Mouse (Mus musculus): ENCODE measurements at regions not wholly inside any gene's neighbourhood (a gene's known extent, or its start where the extent isn't known, plus 50 kb on each side); places are given as distances from the start of the nearest gene placed in this dataset.

DNA sequence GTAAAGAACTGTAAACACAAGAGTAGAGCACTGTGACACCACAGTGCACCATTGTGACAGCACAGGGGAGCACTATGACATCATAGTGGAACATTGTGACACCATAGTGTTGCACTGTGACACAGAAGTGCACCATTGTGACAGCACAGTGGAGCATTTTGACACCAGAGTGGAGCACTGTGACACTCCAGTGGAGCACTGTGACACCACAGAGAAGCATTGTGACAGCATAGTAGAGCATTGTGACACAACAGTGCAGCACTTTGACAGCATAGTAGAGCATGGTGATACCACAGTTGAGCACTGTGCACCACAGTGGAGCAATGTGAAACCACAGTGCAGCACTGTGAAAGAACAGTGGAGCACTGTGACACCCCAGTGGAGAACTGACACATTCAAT lies 2750.4 kb upstream of the Gm8797 start:
- DNase-seq (ENCODE audit: low spot score in 2 of 2): peak in 1 of 2 experiments; percentile 1

DNA sequence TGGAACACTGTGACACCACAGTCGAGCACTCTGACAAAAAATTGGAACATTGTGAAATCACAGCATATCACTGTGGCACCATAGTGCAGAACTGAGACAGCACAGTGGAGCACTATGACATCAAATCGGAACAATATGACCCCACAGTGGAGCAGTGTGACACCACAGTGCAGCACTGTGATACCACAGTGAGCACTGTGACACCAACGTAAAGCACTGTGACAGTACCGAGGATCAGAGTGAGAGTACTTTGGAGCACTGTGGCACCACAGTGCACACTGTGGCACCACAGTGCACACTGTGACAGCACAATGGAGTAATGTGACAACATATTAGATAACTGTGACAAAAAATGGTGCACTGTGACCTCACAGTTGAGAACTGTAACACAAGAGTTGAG lies 2749.4 kb upstream of the Gm8797 start:
- DNase-seq (ENCODE audit: low spot score in 2 of 2): peak in 1 of 2 experiments; percentile 1

DNA sequence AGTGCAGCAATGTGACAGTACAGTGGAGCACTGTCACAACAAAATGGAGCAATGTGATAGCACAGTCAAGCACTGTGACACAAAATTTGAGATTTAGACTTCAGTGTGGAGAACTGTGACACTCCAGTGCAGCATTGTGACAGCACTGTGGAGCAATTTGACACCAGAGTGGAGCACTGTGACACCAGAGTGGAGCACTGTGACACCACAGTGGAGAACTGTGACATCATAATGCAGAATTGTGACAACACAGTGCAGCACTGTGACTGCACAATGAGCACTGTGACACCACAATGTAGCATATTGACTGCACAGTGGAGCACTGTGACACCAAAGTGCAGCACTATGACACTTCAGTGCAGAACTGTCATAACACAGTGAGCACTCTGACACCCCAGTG lies 2749.0 kb upstream of the Gm8797 start:
- DNase-seq (ENCODE audit: low spot score in 2 of 2): peak in 1 of 2 experiments; percentile 1

DNA sequence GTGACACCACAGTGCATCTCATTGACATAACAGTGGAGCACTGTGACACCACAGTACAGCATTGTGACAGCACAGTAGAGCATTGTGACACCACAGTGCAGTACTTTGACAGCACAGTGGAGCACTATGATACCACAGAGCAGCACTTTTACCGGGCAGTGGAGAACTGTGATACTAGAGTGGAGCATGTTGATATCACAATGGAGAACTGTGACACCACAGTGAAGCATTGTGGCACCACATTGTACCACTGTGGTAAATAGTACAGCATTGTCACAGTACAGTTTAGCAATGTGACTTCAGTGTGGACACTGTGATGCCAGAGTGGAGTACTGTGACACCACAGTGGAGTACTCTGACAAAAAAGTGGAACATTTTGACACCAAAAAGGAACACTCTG lies 2747.2 kb upstream of the Gm8797 start:
- peak in 1 of 2 experiments; percentile 0 for DNase-seq (ENCODE audit: low spot score in 2 of 2)

DNA sequence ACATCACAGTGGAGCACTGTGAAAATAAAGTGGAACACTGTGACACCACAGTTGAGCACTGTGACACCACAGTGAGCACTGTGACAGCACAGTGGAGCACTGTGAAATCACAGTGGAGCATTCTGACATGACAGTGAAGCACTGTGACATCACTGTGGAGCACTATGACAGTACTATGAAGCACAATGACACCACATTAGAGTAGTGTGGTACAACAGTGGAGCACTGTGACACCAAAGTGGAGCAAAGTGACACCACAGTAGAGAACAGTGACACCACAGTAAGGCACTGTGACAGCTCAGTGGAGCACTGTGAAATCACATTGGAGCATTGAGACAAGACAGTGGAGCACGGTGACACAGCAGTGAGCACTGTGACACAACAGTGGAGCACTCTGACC lies 2739.5 kb upstream of the Gm8797 start:
- DNase-seq (ENCODE audit: low spot score in 2 of 2): peak in 1 of 2 experiments; percentile 1

DNA sequence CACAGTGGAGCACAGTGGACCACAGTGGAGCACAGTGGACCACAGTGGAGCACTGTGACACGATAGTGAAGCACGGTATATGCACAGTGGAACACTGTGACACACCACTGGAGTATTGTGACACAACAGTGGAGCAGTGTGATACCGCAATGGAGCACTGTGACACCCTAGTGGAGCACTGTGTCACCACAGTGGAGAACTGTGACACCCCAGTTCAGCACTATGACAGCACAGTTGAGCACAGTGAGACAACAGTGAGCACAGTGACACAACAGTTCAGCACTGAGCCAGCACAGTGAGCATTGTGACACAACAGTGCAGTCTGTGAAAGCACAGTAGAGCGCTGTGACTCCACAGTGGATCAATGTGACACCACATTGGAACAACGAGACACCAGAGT lies 2737.7 kb upstream of the Gm8797 start:
- no peak for DNase-seq (ENCODE audit: low spot score in 2 of 2)

DNA sequence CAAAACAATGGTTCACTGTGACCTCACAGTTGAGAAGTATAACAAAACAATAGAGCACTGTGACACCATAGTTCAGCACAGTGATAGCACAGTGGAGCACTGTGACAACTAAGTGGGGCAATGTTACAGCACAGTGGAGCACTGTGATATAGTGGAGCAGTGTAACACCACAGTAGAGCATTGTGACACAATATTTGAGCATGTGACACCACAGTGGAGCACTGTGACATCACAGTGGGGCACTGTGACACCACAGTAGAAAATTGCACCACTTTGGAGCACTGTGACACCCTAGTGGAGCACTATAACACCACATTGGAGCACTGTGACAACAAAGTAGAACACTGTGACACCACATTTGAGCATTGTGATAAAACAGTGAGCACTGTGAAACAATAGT lies 2735.6 kb upstream of the Gm8797 start:
- no peak for DNase-seq (ENCODE audit: low spot score in 2 of 2)

DNA sequence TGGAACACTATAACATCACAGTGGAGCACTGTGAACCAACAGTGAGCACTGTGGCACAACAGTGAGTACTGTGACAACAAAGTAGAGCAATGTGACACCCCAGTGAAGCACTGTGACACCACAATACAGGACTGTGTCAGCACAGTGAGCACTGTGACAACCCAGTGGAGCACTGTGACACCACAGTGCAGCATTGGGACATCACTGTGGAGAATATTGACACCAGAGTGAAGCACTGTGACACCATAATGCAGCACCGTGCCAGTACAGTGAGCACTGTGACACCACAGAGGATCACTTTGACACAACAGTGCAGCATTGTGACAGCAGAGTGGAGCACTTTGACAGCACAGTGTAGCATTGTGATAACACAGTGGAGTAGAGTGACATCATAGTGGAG lies 2734.0 kb upstream of the Gm8797 start:
- peak in 1 of 2 experiments; percentile 0 for DNase-seq (ENCODE audit: low spot score in 2 of 2)

DNA sequence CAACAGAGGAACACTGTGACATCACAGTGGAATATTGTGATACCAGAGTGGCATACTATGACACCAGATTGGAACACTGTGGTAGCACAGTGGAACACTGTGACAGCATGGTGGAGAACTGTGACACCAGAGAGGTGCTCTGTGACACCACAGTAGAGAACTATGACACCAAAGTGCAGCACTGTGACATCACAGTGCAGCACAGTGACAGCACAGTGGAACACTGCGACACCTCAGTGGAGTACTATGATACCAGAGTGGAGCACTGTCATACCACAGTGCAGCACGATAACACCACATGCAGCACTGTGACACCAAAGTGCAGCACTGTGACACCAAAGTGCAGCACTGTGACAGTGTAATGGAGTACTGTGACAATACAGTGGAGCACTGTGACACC lies 2717.8 kb upstream of the Gm8797 start:
- DNase-seq (ENCODE audit: low spot score in 2 of 2): no peak

Data from right cerebral cortex, postnatal 10 days (tissue).